Mouse (Mus musculus): ENCODE results near the gene Rpgrip1l.

GRCm38 (mm10) chr8:91312835-91313832 is at the start of gene Rpgrip1l, which contains the start of gene Fto:
- TF ChIP-seq CTCF (IDR thresholded peaks at IDR 0.05; ENCODE audit: insufficient read depth, low read depth, low read length) (no peak), POLR2A (IDR thresholded peaks at IDR 0.05; ENCODE audit: insufficient read depth, low read depth, low read length) (peak; percentile 64)
